Mouse (Mus musculus): ENCODE results near the gene Cmtm3. TPM values are rescaled to one million over a fixed set of nuclear protein-coding genes. Genes with fewer than 3 reads are reported as not detected.
"Not testable (repeated sequence)": the region's sequence is repeated elsewhere in the genome, so short reads cannot be mapped to it uniquely, and the experiment has no call there.

Gene Cmtm3
- 133 and 134 TPM in 2 replicates for polyA plus RNA-seq (2011; ENCODE audit: insufficient read length, low read depth, missing spikeins)

DNA sequence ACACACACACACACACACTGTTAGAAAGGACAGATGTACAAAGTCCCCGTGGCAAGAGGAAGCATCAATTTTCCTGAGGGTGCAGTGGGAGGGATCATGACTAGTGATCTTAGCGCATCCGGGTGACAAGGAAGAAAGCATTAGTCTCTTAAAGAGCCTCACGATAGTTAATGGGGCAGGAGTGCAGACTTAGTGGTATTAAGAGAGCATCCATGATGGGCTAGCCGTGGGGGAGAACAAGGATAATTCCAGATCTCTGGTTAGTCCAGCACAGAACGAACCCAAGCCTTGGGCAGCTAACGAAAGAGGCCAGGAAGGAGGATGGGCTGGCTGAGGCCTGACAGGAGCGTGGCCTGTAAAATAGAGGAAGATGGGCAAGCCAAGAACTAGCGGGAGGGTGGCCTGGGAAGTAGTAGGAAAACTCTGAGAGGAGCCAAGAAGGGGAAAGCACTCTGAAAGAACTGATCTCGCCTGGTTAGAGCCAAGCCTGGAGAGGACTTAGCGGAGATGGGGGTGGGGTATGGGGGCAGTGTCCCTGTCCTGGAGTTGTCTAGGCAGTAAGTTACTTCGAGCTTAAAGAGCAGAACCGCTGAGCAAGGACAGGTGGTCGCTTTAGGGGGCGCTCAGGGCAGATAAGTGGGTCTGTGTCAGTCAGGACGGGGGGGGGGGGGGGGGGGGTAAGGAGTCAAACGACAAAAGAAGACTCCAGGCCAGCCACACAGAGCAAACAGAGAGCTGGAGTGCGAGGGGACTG is at the start of gene Cmtm3:
Gene Cmtm3 (plus strand): TSS at position 182 of the 754 bp plus-strand sequence.
- peak within 1 kb of the TSS; percentile 55; the same call in 1 of the 2 replicates for H3K27ac ChIP-seq (ENCODE audit: insufficient read depth, low read length)
- TF ChIP-seq CTCF (IDR thresholded peaks at IDR 0.05; ENCODE audit: borderline replicate concordance, insufficient read depth, low read length): no peak
- no peak for TF ChIP-seq POLR2A (IDR thresholded peaks at IDR 0.05; ENCODE audit: low read depth, low read length)
- H3K4me1 ChIP-seq (ENCODE audit: control insufficient read depth, insufficient read depth, low read length): no peaks in the 10 kb centered on the region; the same call in 1 of the 2 replicates
- H3K4me3 ChIP-seq (ENCODE audit: insufficient read depth, low read length): peak within 1 kb of the TSS; percentile 56

DNA sequence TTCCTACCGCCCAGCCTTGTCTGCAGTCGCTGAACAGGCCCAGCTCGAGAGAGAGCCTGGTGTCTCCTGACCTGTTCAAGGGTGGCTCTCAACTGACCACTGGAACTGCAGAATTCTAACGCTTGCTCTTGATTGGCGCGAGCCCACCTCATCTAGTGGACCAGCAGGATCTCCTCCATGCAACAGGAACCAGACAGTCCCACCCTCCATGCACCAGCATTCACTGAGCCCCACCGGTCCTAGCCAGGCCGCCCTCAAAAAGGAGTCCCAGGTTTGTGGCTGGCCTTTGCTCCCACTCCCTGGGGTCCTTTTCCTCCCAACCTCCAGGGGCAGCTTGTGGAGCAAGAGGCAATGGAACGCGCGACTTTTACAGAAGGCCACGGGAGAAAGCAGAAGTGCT is 46.1 kb upstream of the Cmtm3 start, which contains the start of gene Cmtm2a:
Gene Cmtm2a (minus strand): TSS at position 101 of the 400 bp plus-strand sequence.
- not testable (repeated sequence) for H3K4me3 ChIP-seq (ENCODE audit: insufficient read depth, low read length); H3K27ac ChIP-seq (ENCODE audit: insufficient read depth, low read length); H3K4me1 ChIP-seq (ENCODE audit: control insufficient read depth, insufficient read depth, low read length)

- no peak for TF ChIP-seq POLR2A (IDR thresholded peaks at IDR 0.05; ENCODE audit: low read depth, low read length)
- no peak overlapping the region for H3K27ac ChIP-seq (ENCODE audit: insufficient read depth, low read length)
- H3K4me1 ChIP-seq (ENCODE audit: control insufficient read depth, insufficient read depth, low read length): no peaks in the 10 kb centered on the region
- H3K4me3 ChIP-seq (ENCODE audit: insufficient read depth, low read length): no peak overlapping the region
Measured at GRCm38 (mm10) chr8:104294396-104294795, 44.8 kb upstream of the Cmtm3 start.

- not testable (repeated sequence) for H3K27ac ChIP-seq (ENCODE audit: insufficient read depth, low read length); H3K4me1 ChIP-seq (ENCODE audit: control insufficient read depth, insufficient read depth, low read length); H3K4me3 ChIP-seq (ENCODE audit: insufficient read depth, low read length)
Measured at GRCm38 (mm10) chr8:104301577-104301976, 37.6 kb upstream of the Cmtm3 start.

GRCm38 (mm10) chr8:104302536-104302935 is 36.7 kb upstream of the Cmtm3 start:
- not testable (repeated sequence) for H3K4me3 ChIP-seq (ENCODE audit: insufficient read depth, low read length); H3K4me1 ChIP-seq (ENCODE audit: control insufficient read depth, insufficient read depth, low read length); H3K27ac ChIP-seq (ENCODE audit: insufficient read depth, low read length)

DNA sequence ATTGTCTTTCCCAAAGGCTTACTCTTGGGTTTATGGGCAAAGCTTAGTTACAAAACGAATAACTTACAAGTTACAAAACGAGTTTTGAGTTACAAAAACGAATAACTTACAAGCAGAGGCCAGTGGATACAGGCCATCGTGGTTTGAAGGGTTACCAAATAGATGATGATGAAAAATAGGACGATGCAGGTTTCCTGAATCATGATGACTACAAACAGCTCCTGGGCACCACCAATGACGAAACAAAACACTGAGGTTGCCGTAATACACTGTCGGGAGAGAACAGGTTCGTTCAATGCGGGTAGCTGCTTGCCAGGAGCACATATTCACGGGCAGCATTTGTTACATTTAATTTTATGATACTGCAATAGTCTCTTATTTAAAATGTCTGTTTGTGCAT is 34.2 kb upstream of the Cmtm3 start:
- Histone ChIP-seq H3K27ac (ENCODE audit: insufficient read depth, low read length) (no peak overlapping the region), H3K4me1 (ENCODE audit: control insufficient read depth, insufficient read depth, low read length) (no peaks in the 10 kb centered on the region), H3K4me3 (ENCODE audit: insufficient read depth, low read length) (no peak overlapping the region)
- TF ChIP-seq POLR2A (IDR thresholded peaks at IDR 0.05; ENCODE audit: low read depth, low read length) (no peak), CTCF (IDR thresholded peaks at IDR 0.05; ENCODE audit: borderline replicate concordance, insufficient read depth, low read length) (no peak)

DNA sequence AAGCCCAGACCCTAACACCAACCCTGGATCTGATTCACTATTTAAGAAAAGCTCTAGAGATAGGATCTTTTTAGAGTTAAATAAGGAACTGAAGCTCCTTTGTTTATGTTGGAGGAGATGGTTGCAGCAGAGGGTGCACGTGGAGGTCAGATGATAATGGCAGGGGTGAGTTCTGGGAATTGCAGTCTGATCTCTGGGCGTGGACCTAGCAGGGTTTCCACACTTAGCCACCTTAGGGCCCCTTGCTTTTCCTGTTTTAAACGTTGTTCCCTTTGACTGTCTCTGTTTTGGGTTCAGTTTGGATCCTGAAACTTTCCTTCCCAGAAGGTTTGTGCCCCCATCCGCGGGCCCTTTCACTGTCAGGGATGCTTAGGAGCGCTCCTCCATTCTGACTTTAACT is 30.9 kb upstream of the Cmtm3 start:
- H3K4me3 ChIP-seq (ENCODE audit: insufficient read depth, low read length); H3K4me1 ChIP-seq (ENCODE audit: control insufficient read depth, insufficient read depth, low read length); H3K27ac ChIP-seq (ENCODE audit: insufficient read depth, low read length): not testable (repeated sequence)

- H3K27ac ChIP-seq (ENCODE audit: insufficient read depth, low read length); H3K4me3 ChIP-seq (ENCODE audit: insufficient read depth, low read length); H3K4me1 ChIP-seq (ENCODE audit: control insufficient read depth, insufficient read depth, low read length): not testable (repeated sequence)
Measured at GRCm38 (mm10) chr8:104309441-104310155, 29.6 kb upstream of the Cmtm3 start, which contains the start of the genes Gm45711 and Cmtm1. TSS of gene Gm45711 (minus strand) at chr8:104310081. TSS of gene Cmtm1 (minus strand) at chr8:104310145.

DNA sequence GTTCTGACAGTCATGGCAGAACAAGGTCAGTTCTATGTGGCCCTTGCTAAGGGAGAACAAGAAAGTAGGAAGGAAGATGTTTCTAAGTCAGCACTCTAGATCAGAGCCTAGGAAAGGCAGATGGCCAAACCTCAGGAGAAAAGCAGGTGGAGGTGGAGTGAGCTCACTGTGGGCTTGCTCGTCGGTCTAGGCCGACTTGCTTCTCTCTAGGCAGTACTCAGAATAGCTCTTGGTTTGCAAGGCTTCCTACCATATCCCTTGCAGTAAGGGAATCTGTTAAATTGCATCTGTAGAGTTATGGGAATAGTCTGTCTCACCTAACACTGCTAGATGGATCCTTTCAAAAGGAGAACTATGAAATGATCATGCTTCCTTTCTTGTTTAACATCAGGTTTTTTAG is 27.2 kb upstream of the Cmtm3 start:
- H3K27ac ChIP-seq (ENCODE audit: insufficient read depth, low read length); H3K4me1 ChIP-seq (ENCODE audit: control insufficient read depth, insufficient read depth, low read length); H3K4me3 ChIP-seq (ENCODE audit: insufficient read depth, low read length): not testable (repeated sequence)

DNA sequence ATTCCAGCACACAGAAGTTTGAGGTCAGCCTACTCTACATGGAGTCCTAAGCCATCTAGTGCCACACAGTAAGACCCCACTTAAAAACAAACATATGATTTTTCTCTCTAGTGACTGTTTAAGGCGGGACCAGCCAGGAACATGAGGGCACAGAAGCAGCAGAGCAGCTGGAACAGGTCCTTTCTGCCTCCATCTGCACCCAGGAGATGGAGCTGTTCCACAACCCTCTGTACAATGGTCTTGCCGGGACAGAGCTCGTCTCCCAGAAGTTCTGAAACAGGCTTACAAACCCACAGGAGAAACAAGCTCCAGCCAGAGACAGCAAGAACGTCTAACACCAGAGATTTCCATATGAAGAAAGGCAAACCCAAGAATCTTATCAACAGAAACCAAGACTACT is 25.9 kb upstream of the Cmtm3 start:
- Histone ChIP-seq H3K4me3 (ENCODE audit: insufficient read depth, low read length) (no peak overlapping the region), H3K4me1 (ENCODE audit: control insufficient read depth, insufficient read depth, low read length) (no peaks in the 10 kb centered on the region), H3K27ac (ENCODE audit: insufficient read depth, low read length) (no peak overlapping the region)
- TF ChIP-seq CTCF (IDR thresholded peaks at IDR 0.05; ENCODE audit: borderline replicate concordance, insufficient read depth, low read length): no peak
- TF ChIP-seq POLR2A (IDR thresholded peaks at IDR 0.05; ENCODE audit: low read depth, low read length): no peak

DNA sequence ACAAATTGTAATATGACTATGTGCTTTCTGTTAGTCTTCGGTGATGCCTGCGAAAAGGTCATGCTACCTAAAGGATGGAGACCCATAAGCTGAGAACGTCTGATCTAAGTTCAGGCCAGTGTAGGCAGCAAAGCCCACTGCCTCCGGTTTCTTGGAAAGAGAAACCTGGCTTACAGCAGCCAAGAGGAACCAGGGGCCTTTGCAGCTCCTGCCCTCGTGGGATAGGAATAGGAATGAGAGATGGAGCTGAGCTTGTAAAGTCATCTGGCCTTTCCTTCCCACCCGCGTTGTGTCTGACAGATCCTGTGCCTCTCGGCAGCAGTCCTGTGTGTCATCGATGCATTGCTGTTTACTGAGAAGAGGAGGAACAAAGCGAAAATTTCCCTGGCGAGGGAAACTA is 17.9 kb upstream of the Cmtm3 start, which contains the start of gene Gm11020:
Gene Gm11020 (plus strand): TSS at position 301 of the 400 bp plus-strand sequence.
- not testable (repeated sequence) for H3K4me1 ChIP-seq (ENCODE audit: control insufficient read depth, insufficient read depth, low read length); H3K4me3 ChIP-seq (ENCODE audit: insufficient read depth, low read length); H3K27ac ChIP-seq (ENCODE audit: insufficient read depth, low read length)

DNA sequence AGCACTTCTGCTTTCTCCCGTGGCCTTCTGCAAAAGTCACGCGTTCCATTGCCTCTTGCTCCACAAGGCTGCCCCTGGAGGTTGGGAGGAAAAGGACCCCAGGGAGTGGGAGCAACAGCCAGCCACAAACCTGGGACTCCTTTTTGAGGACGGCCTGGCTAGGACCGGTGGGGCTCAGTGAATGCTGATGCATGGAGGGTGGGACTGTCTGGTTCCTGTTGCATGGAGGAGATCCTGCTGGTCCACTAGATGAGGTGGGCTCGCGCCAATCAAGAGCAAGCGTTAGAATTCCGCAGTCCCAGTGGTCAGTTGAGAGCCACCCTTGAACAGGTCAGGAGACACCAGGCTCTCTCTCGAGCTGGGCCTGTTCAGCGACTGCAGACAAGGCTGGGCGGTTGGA is 17.3 kb upstream of the Cmtm3 start, which contains the start of gene Cmtm2b:
Gene Cmtm2b (plus strand): TSS at position 301 of the 400 bp plus-strand sequence.
- H3K4me1 ChIP-seq (ENCODE audit: control insufficient read depth, insufficient read depth, low read length); H3K27ac ChIP-seq (ENCODE audit: insufficient read depth, low read length); H3K4me3 ChIP-seq (ENCODE audit: insufficient read depth, low read length): not testable (repeated sequence)
